Mouse (Mus musculus) olfactory bulb, adult 2 months (tissue): ENCODE results near the gene Xrcc5. TPM values are rescaled to one million over a fixed set of nuclear protein-coding genes. Genes with fewer than 3 reads are reported as not detected.

Experiments
- H3K27ac ChIP-seq: fragments of 200-500 bp; 2 replicates; pipeline ENCODE4 v1.5.1; 2012; ENCODE audit warnings: low read depth, low read length; ENCODE audit not compliant: insufficient read depth
- H3K4me1 ChIP-seq: fragments of 200-500 bp; 2 replicates; pipeline ENCODE4 v1.6.1; 2012; ENCODE audit warnings: low read length; ENCODE audit not compliant: control insufficient read depth, insufficient read depth
- H3K4me3 ChIP-seq: fragments of 200-500 bp; 2 replicates; pipeline ENCODE4 v1.5.1; 2012; ENCODE audit warnings: mild to moderate bottlenecking, low read depth, low read length, moderate library complexity; ENCODE audit not compliant: insufficient read depth
- CTCF ChIP-seq: fragments of 200-500 bp; IDR thresholded peaks from 2 replicates; pipeline ENCODE4 v1.5.1; 2012; ENCODE audit warnings: low read depth, mild to moderate bottlenecking, low read length, moderate library complexity; ENCODE audit not compliant: insufficient read depth
- POLR2A ChIP-seq: fragments of 200-500 bp; IDR thresholded peaks from 2 replicates; pipeline ENCODE4 v1.6.1; 2012; ENCODE audit warnings: mild to moderate bottlenecking, low read depth, low read length, moderate library complexity; ENCODE audit not compliant: insufficient read depth
- WGBS: fragments of 180-500 bp; shearing (Covaris S2); methylation state at CpG from one replicate; pipeline ENCODE4 v1.1.7; 2018; 5-methylcytosine and 5-hydroxymethylcytosine counted together
- polyA plus RNA-seq: library from polyadenylated mRNA; stranded (reverse); fragments of >200 nt; gene quantifications from 2 replicates; pipeline ENCODE4 v1.2.4, GENCODE M21; 2012; ENCODE audit warnings: low replicate concordance; ENCODE audit not compliant: missing spikeins, insufficient read depth, insufficient read length

Gene Xrcc5
- polyA plus RNA-seq, 1 experiment: not detected

GRCm38 (mm10) chr1:72401331-72402069 is 94.3 kb downstream of the Xrcc5 start:
- TF ChIP-seq POLR2A (no peak), CTCF (no peak)
- Histone ChIP-seq H3K27ac (no peak overlapping the region), H3K4me3 (no peak overlapping the region), H3K4me1 (no peaks in the 10 kb centered on the region)
- WGBS: 74% methylated on average over 8 of the region's 8 CpGs

- 83% methylated on average over 14 of the region's 14 CpGs for WGBS
- Histone ChIP-seq H3K4me3 (no peak overlapping the region), H3K27ac (no peak overlapping the region), H3K4me1 (no peaks in the 10 kb centered on the region)
- no peak for TF ChIP-seq POLR2A
- TF ChIP-seq CTCF: no peak
Observed at GRCm38 (mm10) chr1:72406505-72407079, 99.4 kb downstream of the Xrcc5 start.

- 75% methylated on average over 5 of the region's 5 CpGs for WGBS
Observed at GRCm38 (mm10) chr1:72409936-72410335, 102.7 kb downstream of the Xrcc5 start.

GRCm38 (mm10) chr1:72411108-72411507 is 103.9 kb downstream of the Xrcc5 start:
- TF ChIP-seq POLR2A: no peak
- TF ChIP-seq CTCF: no peak
- 0 out of 2 replicates have a peak, but pooled peaks cover 5% of the 10 kb centered on the region for H3K4me1 ChIP-seq
- 93% methylated on average over 8 of the region's 8 CpGs for WGBS

More at GRCm38 (mm10) chr1:72409936-72410335, 102.7 kb downstream of the Xrcc5 start:
- no peak overlapping the region for H3K4me3 ChIP-seq
- TF ChIP-seq CTCF (no peak), POLR2A (no peak)
- H3K27ac ChIP-seq: no peak overlapping the region
- 0 out of 2 replicates have a peak, but pooled peaks cover 5% of the 10 kb centered on the region for H3K4me1 ChIP-seq

GRCm38 (mm10) chr1:72413205-72413604 is 106.0 kb downstream of the Xrcc5 start:
- 0 out of 2 replicates have a peak, but pooled peaks cover 5% of the 10 kb centered on the region for H3K4me1 ChIP-seq

More at GRCm38 (mm10) chr1:72411108-72411507, 103.9 kb downstream of the Xrcc5 start:
- Histone ChIP-seq H3K27ac (no peak overlapping the region), H3K4me3 (no peak overlapping the region)

GRCm38 (mm10) chr1:72414133-72414532 is 106.9 kb downstream of the Xrcc5 start:
- 40% methylated on average over 8 of the region's 8 CpGs for WGBS
- Histone ChIP-seq H3K4me1 (0 out of 2 replicates have a peak, but pooled peaks cover 5% of the 10 kb centered on the region), H3K4me3 (no peak overlapping the region), H3K27ac (no peak overlapping the region)
- no peak for TF ChIP-seq POLR2A
- no peak for TF ChIP-seq CTCF

More at GRCm38 (mm10) chr1:72413205-72413604, 106.0 kb downstream of the Xrcc5 start:
- TF ChIP-seq CTCF (no peak), POLR2A (no peak)
- 93% methylated on average over 8 of the region's 8 CpGs for WGBS
- Histone ChIP-seq H3K4me3 (no peak overlapping the region), H3K27ac (no peak overlapping the region)

- Histone ChIP-seq H3K4me1 (0 out of 2 replicates have a peak, but pooled peaks cover 5% of the 10 kb centered on the region), H3K4me3 (no peak overlapping the region), H3K27ac (no peak overlapping the region)
- 76% methylated on average over 8 of the region's 8 CpGs for WGBS
- TF ChIP-seq CTCF (no peak), POLR2A (no peak)
Observed at GRCm38 (mm10) chr1:72414561-72415253, 107.5 kb downstream of the Xrcc5 start.

GRCm38 (mm10) chr1:72418744-72419655 is 111.8 kb downstream of the Xrcc5 start:
- TF ChIP-seq CTCF: no peak
- Histone ChIP-seq H3K27ac (no peak overlapping the region), H3K4me3 (no peak overlapping the region), H3K4me1 (0 out of 2 replicates have a peak, but pooled peaks cover 5% of the 10 kb centered on the region)
- 82% methylated on average over 8 of the region's 8 CpGs for WGBS
